Mouse (Mus musculus) liver, embryonic 14.5 days (tissue): ENCODE results near the gene Ralgps2. TPM values are rescaled to one million over a fixed set of nuclear protein-coding genes. Genes with fewer than 3 reads are reported as not detected.

Source experiments
- ATAC-seq: fragments of 200-750 bp; cut with Nextera tagmentation; 2 replicates; pipeline ENCODE4 v1.8.0; 2017; ENCODE audit warnings: moderate number of reproducible peaks, mild to moderate bottlenecking, moderate library complexity; ENCODE audit not compliant: insufficient read depth
- DNase-seq, 3 experiments: peaks; one replicate each; pipeline ENCODE4 v3.0.0-alpha.2; 2012 to 2013; ENCODE audit warnings: low read depth in 3 of 3, low spot score in 3 of 3
- H3K27ac ChIP-seq: fragments of 300-500 bp; sonication (generic); 2 replicates; pipeline ENCODE4 v1.5.1; 2014; ENCODE audit warnings: moderate library complexity, mild to moderate bottlenecking, control low read depth, inconsistent platforms
- H3K27me3 ChIP-seq: fragments of 300-500 bp; sonication (generic); 2 replicates; pipeline ENCODE4 v1.6.1; 2014; ENCODE audit warnings: mild to moderate bottlenecking, low read length, moderate library complexity; ENCODE audit not compliant: control insufficient read depth, insufficient read depth
- H3K36me3 ChIP-seq: fragments of 300-500 bp; sonication (generic); replicated peaks from 2 replicates; pipeline ENCODE4 v1.6.1; 2014; ENCODE audit warnings: low read depth; ENCODE audit not compliant: control insufficient read depth, insufficient read depth
- H3K4me1 ChIP-seq, 2 experiments: fragments of 200-500 bp in 1 of 2; fragments of 300-500 bp in 1 of 2; sonication (generic) in 1 of 2; replicated peaks; 2 replicates each; pipeline ENCODE4 v1.6.1; 2012 to 2014; ENCODE audit warnings: antibody characterized with exemption in 1 of 2, inconsistent platforms in 1 of 2, low read length in 1 of 2; ENCODE audit not compliant: control insufficient read depth in 2 of 2, insufficient read depth in 2 of 2
- H3K4me2 ChIP-seq: fragments of 300-500 bp; sonication (generic); 2 replicates; pipeline ENCODE4 v1.6.1; 2014; ENCODE audit warnings: low read depth, mild to moderate bottlenecking, control low read depth, moderate library complexity
- H3K4me3 ChIP-seq, 2 experiments: fragments of 200-500 bp in 1 of 2; fragments of 300-500 bp in 1 of 2; sonication (generic) in 1 of 2; 2 replicates each; pipeline ENCODE4 v1.5.1; 2012 to 2014; ENCODE audit warnings: low read depth in 2 of 2, low read length in 2 of 2, mild to moderate bottlenecking in 2 of 2, control low read depth in 1 of 2, inconsistent platforms in 1 of 2, moderate library complexity in 1 of 2; ENCODE audit not compliant: insufficient read depth in 1 of 2
- H3K9ac ChIP-seq: fragments of 300-500 bp; sonication (generic); replicated peaks from 2 replicates; pipeline ENCODE4 v1.6.1; 2014; ENCODE audit warnings: mild to moderate bottlenecking, control low read depth, moderate library complexity
- H3K9me3 ChIP-seq: fragments of 300-500 bp; sonication (generic); 2 replicates; pipeline ENCODE4 v1.6.1; 2016; ENCODE audit warnings: low read length, mixed read lengths; ENCODE audit not compliant: control insufficient read depth
- CTCF ChIP-seq: IDR thresholded peaks from 2 replicates; pipeline ENCODE4 v1.5.1; 2016; ENCODE audit warnings: antibody characterized with exemption, low read depth, control low read depth
- EP300 ChIP-seq: IDR thresholded peaks from 2 replicates; pipeline ENCODE4 v1.6.1; 2016; ENCODE audit warnings: antibody characterized with exemption, low read depth
- WGBS: fragments of 180-500 bp; shearing (Covaris S2); extraction: QIAGEN DNeasy Blood & Tissue Kit; methylation state at CpG from one replicate; pipeline ENCODE4 v1.1.7; 2014; ENCODE audit not compliant: insufficient replicate concordance; 5-methylcytosine and 5-hydroxymethylcytosine counted together
- polyA plus RNA-seq, 2 experiments: library from polyadenylated mRNA; depleted of rRNA in 1 of 2; stranded (reverse) in 1 of 2; unstranded in 1 of 2; fragments of >200 nt; fragmentation: Nextera tagmentation in 1 of 2; extraction: Ambion mirVana in 1 of 2; gene quantifications; 2 replicates each; pipeline versions ENCODE4 v1.2.1 to v1.2.3; 2012 to 2014

Ralgps2 gene
- polyA plus RNA-seq, 2 experiments = 3.2 to 12.8 TPM

GRCm38 (mm10) chr1:156909866-156910265, 29.6 kb downstream of the Ralgps2 start:
- no peak overlapping the region for H3K4me3 ChIP-seq
- no peaks in the 10 kb centered on the region for H3K36me3 ChIP-seq
- DNase-seq (no peak), ATAC-seq (no peak)
- no peak overlapping the region for H3K9ac ChIP-seq
- H3K4me2 ChIP-seq = no peak overlapping the region
- no peaks in the 10 kb centered on the region for H3K27me3 ChIP-seq
- no peaks in the 10 kb centered on the region for H3K9me3 ChIP-seq
- no peak; the same call in 1 of the 2 replicates for TF ChIP-seq CTCF
- no peak for TF ChIP-seq EP300
- no peak overlapping the region for H3K27ac ChIP-seq
- H3K4me1 ChIP-seq = no peaks in the 10 kb centered on the region

GRCm38 (mm10) chr1:156909265-156909664, 30.2 kb downstream of the Ralgps2 start:
- H3K9me3 ChIP-seq = no peaks in the 10 kb centered on the region
- H3K4me1 ChIP-seq = no peaks in the 10 kb centered on the region
- peak; percentile 70 for ATAC-seq
- no peak overlapping the region for H3K9ac ChIP-seq
- H3K27me3 ChIP-seq = no peaks in the 10 kb centered on the region
- TF ChIP-seq CTCF (no peak), EP300 (0 out of 2 replicates have a peak, but pooled peaks have one; percentile 27)
- H3K4me2 ChIP-seq = no peak overlapping the region
- H3K4me3 ChIP-seq = no peak overlapping the region
- H3K27ac ChIP-seq = no peak overlapping the region
- no peaks in the 10 kb centered on the region for H3K36me3 ChIP-seq
- WGBS = 56% methylated on average over 4 of the region's 4 CpGs
- no peak for DNase-seq

GRCm38 (mm10) chr1:156905660-156906059, 33.8 kb downstream of the Ralgps2 start:
- DNase-seq (no peak), ATAC-seq (no peak)
- Histone ChIP-seq H3K27ac (no peak overlapping the region), H3K4me2 (no peak overlapping the region), H3K4me1 (no peaks in the 10 kb centered on the region), H3K9ac (no peak overlapping the region), H3K4me3 (no peak overlapping the region), H3K9me3 (no peaks in the 10 kb centered on the region), H3K36me3 (no peaks in the 10 kb centered on the region), H3K27me3 (no peaks in the 10 kb centered on the region)
- no peak for TF ChIP-seq EP300
- 53% methylated on average over 2 of the region's 2 CpGs for WGBS

GRCm38 (mm10) chr1:156903899-156904298, 35.5 kb downstream of the Ralgps2 start:
- H3K4me3 ChIP-seq = no peak overlapping the region
- no peaks in the 10 kb centered on the region for H3K9me3 ChIP-seq
- H3K27ac ChIP-seq = no peak overlapping the region
- H3K27me3 ChIP-seq = no peaks in the 10 kb centered on the region
- H3K4me1 ChIP-seq = no peaks in the 10 kb centered on the region
- H3K36me3 ChIP-seq = no peaks in the 10 kb centered on the region
- no peak overlapping the region for H3K9ac ChIP-seq
- DNase-seq (no peak), ATAC-seq (no peak)
- no peak overlapping the region for H3K4me2 ChIP-seq
- TF ChIP-seq EP300 (no peak), CTCF (no peak)
- 85% methylated on average over 3 of the region's 3 CpGs for WGBS

- ATAC-seq = no peak
These were observed 37.7 kb downstream of the Ralgps2 start for GRCm38 (mm10) chr1:156901689-156902088.

More at GRCm38 (mm10) chr1:156901689-156902088, 37.7 kb downstream of the Ralgps2 start:
- Histone ChIP-seq H3K27me3 (no peaks in the 10 kb centered on the region), H3K4me3 (no peak overlapping the region), H3K9ac (no peak overlapping the region), H3K4me1 (no peaks in the 10 kb centered on the region), H3K4me2 (no peak overlapping the region), H3K36me3 (no peaks in the 10 kb centered on the region), H3K27ac (no peak overlapping the region), H3K9me3 (no peaks in the 10 kb centered on the region)
- TF ChIP-seq CTCF (no peak), EP300 (no peak)
- DNase-seq = no peak
- WGBS = 78% methylated on average over 6 of the region's 6 CpGs
